Mouse (Mus musculus): ENCODE measurements at regions not wholly inside any gene's neighbourhood (a gene's known extent, or its start where the extent isn't known, plus 50 kb on each side); places are given as distances from the start of the nearest gene placed in this dataset.

GRCm38 (mm10) chr5:28567341-28567905, 100.4 kb upstream of the Shh start:
- TF ChIP-seq CTCF (IDR thresholded peaks at IDR 0.05; ENCODE audit: insufficient read depth, low read depth, low read length) (no peak), POLR2A (IDR thresholded peaks at IDR 0.05; ENCODE audit: insufficient read depth, low read depth, low read length) (no peak)

Data from olfactory bulb, adult 2 months (tissue).